Mouse (Mus musculus) mature B cell (primary cell): Measurements from ENCODE around the gene Gm17364.
"Not testable (repeated sequence)": the region's sequence is repeated elsewhere in the genome, so short reads cannot be mapped to it uniquely, and the experiment has no call there.

Experiments used
- in situ Hi-C: fragments of 300-500 bp; cut with MboI; formaldehyde crosslinking; loops from 2 replicates; pipeline ENCODE4 v1.14.3; 2019

Gene Gm17364

DNA sequence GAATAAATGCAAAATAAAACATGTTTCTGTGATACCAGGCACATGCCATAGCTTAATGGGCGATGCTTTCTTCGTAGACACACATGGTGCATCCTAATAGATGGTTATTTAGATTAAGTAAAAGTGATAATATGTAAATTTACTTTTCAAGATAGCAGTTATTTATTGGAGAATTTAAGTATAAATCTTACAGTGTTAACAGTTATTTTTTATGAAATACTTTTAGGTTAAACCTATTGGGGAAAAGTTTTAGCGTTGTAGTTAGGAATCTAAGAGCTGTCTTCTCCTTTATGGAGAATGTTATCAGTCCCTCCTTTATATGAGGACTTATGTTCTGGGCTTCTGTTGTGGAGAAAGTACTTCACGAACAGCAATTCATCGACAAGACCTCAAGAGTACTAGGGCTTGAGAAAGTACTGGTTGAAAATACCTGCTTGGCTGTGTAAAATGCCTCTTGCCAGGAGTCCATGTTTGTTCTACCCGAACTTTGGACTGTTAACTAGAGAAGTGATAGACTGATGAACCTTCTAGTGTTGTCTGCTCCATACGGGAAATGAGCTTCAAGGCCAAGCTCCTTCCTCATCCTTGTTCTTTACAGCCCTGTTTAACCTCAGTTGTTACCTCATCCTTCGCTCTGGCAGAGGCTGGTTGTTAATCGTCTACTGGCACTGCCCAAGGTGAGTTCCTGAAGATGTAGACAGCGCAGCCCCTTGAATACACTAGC is at the start of gene Gm17364:
Gm17364 (minus strand) TSS at position 51 of the 724 bp plus-strand sequence.
- in situ Hi-C loops, result no loop called here

- in situ Hi-C loops, result no loop called here
Measured at GRCm38 (mm10) chr13:41321433-41321832, 47.7 kb upstream of the Gm17364 start.

DNA sequence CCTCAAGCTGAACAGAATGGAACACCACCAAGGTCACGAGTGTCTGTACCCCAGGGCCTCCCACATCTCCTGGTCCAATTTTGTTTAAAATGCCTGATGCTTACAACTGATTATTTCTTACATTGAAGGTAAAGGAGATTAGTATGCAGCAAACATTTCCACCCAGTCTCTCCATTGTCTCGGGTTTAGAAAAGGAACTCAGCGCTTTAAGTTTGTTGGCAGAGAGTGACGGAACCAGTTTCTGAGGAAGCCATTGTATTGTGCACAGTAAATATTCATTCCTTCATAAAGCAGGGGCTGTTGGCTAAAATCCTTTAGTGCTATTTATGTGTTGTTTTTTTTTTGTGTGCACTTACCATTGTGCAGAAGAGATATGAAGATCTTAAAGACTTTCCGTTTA is 47.0 kb upstream of the Gm17364 start:
- in situ Hi-C loops, result no loop called here

GRCm38 (mm10) chr13:41302716-41303115 is 28.9 kb upstream of the Gm17364 start:
- in situ Hi-C loops, result no loop called here

GRCm38 (mm10) chr13:41300037-41300436 is 26.3 kb upstream of the Gm17364 start:
- in situ Hi-C loops, result no loop called here

DNA sequence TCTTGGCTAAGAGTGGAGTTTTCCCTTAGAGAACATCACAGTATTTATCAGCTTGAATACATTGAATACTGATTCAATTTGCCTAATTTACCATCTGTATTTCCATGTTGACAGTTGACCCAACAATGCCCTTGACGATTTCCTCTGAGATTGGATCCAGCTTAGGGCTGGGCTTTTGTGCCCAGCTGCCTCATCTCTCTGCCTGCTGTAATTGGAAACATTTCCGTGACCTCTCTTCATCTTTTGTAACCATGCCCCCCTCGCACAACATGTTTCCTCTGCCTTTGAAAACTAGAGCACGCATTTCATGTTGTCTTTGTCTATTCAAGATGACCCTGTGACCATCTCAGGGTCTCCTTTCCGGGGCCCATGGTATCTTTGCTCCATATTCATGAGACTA is 25.2 kb upstream of the Gm17364 start:
- in situ Hi-C loops, result loop anchor here (5.0 kb wide), 1 partner anchor 273 kb away; no protein-coding TSS in a partner anchor

DNA sequence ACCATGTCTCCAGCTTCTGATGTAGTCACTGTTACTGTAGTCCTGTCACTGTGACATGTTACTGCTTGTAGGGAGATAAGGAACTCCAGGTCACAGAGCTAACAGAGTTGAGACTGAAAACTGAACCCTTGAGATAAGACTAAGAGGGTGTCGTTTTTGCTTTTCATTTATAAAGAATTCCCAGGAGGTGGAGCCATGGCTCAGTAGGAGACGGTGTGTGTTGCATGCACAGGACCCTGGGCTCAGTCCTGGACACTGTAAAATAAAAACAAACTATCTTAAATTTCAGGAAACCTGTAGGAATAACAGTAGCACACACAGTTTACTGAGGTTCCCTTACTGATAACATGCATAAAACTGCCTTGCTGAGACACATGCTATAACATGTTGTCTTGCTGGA is 24.8 kb upstream of the Gm17364 start:
- in situ Hi-C loops, result loop anchor here (5.0 kb wide), 1 partner anchor 274 kb away; no protein-coding TSS in a partner anchor

DNA sequence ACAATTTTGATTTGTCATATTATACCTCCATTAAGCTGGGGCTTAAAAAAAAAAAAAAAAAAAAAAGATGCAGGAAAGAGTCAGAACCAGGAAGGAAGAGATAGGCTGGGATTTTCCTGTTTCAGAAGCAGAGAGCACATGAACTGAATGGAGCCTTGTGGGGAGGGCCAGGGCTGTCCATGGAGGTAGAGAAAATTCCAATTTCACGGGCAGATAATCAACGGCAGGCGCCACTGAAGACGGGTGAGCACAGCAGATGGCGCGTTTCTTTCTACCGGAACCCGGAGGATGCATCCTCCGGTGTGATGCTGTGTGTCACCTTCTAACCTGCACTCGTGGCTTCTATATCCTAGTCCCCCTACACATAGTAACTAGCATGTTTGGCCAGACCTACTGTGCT is 22.6 kb upstream of the Gm17364 start:
- in situ Hi-C loops, result loop anchor here (5.0 kb wide), 1 partner anchor 276 kb away; no protein-coding TSS in a partner anchor

- in situ Hi-C loops, result loop anchor here (5.0 kb wide), 1 partner anchor 276 kb away; no protein-coding TSS in a partner anchor
Measured at GRCm38 (mm10) chr13:41295886-41296285, 22.1 kb upstream of the Gm17364 start.

- in situ Hi-C loops, result no loop called here
Measured at GRCm38 (mm10) chr13:41293595-41293994, 19.8 kb upstream of the Gm17364 start.

DNA sequence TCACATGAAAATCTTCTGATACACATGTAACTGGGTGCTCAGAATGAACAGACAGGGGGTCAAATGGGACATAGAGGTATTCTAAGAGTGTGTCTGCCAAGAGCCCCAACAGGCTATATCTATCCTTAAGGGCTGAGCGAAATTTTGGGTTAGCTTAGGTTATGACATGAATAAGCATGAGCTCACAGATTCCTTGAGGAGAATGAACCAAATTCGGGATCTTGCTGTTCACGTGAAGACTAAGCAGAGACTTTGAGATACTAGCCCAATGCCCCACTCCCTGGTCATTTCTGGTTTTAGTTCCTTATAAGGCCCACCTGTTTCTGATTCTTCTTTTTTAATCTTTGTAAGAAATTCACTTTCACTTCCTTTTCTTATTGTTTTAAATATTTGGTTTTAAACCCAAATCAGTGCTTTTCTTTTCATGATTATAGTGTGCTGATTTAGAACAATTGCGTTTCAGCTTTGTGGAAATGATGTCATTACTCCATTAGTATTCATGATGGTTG is 17.7 kb upstream of the Gm17364 start:
- in situ Hi-C loops, result no loop called here

DNA sequence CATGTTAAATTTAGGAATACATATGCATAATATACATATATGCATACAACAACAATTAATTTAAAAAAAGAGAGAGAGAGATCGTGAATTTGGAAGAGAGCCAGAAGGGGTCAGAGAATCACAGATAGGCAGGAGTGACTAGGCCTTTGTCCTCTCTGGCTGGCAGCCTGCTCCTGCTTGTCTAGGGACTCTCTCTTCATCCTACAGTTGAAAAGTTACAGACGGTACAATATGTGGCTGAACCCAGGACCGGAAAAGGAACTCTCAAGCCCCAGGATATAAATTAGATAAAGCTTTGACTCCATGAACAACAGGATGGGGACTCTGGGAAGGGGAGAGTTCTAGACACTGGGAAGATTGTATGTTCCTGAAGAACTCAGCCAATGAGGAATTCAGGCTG is 12.5 kb upstream of the Gm17364 start:
- in situ Hi-C loops, result no loop called here

DNA sequence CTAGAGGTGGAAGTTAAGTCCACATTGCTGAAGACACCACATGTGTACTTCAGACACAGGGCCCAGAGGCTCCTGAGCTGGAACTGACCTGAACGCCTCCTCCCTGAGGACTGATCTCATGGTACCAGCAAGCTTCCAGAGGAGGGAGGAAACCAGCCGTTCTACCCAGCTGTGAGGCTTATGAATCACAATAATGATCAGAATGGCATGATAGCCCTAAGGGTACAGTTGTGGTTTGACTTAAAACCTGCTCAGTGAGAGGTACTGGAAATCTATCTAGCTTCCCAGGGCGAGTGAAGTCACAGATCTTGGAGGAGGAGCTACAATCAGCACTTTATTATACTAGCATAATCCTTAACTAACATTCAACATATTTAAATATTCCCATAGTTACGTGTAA is 11.7 kb upstream of the Gm17364 start:
- in situ Hi-C loops, result no loop called here

DNA sequence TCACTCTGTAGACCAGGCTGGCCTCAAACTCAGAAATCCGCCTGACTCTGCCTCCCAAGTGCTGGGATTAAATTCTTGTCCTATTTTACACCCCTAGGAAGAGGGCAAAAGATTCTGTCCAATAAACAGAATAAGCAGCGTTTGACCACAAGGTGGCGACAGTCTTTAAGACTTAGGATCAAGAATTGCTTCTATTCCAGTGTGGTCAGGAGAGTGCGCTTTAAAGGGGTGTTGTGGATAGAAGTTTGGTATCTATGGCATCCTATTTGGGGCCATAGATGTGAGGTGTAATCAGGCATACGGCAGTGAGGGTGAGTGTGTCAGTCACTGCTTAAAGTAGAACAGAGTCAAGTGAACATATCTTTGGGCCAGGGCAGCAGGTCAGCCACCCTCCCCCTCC is 9.5 kb upstream of the Gm17364 start:
- in situ Hi-C loops, result no loop called here

DNA sequence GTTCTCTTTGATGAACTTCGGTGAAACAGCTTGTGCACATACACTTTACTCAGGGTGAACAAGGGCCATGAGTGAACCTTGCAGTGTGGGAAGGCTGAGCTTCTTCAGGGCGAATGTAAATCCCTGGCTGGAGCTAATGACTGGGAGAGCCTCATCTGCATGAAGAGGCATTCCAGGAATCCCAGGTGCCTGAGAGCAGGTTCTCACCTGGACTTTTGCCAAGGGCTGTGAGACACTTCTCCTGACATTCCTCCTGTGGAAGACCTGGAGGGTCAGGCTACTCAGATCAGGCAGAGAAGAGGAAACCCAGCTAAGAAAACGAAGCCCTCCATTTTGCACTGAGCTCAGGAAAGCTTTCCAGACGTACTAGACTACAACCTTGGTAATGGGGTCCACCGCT is 6.9 kb upstream of the Gm17364 start:
- in situ Hi-C loops, result no loop called here

DNA sequence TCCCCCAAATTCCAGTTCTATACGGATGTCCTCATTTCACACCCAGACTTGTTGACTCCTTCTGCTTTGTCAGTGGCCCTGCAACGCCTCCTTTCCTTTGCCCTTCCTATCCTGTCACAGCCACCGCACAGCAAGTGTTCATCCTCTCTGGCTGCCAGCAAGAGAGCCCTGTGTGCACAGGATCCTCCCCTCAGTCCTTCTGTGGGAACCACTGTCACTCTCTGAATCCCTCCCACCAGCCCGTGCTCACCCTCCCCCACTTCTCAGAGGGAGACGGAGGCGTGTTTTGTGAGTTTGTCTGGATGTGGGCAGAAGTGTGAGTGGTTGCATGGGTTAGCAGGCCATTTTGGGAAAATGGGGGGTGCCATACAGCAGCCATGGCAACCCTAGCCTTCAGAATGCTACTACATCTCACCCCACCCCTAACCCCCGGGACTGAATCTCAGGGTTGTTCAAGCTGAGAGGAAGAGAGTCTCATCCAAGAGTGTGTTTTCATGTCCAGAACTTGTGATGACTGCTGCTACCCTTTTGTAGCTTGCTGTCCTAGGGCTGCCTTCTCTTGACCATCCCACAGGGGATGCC is 5.9 kb downstream of the Gm17364 start:
- in situ Hi-C loops, result no loop called here

DNA sequence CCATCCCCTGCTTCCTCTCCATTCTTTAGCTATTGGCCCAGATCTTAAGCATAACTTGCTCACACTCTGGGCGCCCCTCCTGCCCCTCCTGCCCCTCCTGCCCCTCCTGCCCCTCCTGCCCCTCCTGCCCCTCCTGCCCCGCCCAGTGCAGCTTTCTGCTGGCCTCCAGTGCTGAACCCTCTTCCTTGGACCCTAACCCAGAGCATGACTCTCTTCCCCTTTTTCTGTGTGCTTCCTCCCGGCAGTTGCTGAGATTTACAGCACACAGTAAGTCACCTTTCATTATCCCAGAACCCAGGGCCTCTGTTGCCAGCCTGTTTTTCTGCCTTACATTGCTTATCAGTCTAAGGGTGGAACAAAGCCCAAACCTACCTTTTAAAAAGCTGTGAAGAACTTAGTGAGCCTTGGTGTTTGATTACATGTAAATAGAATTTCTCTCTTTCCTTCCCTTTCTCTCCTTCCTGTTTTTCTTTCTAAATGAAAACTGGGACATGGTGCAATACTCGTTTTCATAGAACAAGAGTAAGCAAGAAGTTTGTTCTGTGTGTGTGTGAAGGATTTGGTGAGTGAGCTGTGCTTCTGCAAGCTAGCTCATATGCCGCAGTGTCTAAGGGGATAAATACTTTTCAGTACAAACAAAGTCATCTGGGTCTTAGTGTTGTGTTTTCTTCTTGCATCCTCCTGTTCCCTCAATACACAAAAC is 10.3 kb downstream of the Gm17364 start:
- in situ Hi-C loops, result no loop called here

GRCm38 (mm10) chr13:41261617-41262016 is 12.2 kb downstream of the Gm17364 start:
- in situ Hi-C loops, result not testable (repeated sequence)

DNA sequence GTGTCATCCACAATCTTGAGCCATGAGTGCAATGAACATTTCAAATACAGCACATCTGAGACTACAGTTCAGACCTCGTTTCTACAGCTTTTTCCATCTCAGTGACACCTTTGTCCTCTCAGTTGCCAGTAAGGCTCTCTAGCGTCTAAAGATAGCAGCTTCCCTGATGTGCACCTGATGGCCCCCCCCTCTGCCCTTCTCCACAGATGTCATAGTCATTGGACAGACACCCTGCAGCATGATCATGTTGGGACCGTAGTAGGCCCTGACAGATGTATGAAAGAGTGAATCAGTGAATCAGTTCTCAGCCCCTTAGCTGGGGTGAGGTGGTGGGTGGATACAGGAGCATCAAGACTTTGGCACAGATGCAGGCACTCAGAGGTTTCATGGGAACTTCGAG is 15.9 kb downstream of the Gm17364 start:
- in situ Hi-C loops, result no loop called here

- in situ Hi-C loops, result no loop called here
Measured at GRCm38 (mm10) chr13:41256962-41257361, 16.8 kb downstream of the Gm17364 start.

GRCm38 (mm10) chr13:41256126-41256525 is 17.7 kb downstream of the Gm17364 start:
- in situ Hi-C loops, result no loop called here

GRCm38 (mm10) chr13:41252736-41253135 is 21.0 kb downstream of the Gm17364 start:
- in situ Hi-C loops, result no loop called here

GRCm38 (mm10) chr13:41252141-41252540 is 21.6 kb downstream of the Gm17364 start:
- in situ Hi-C loops, result no loop called here
